8 mouse cellular contexts compared by ENCODE assay signal in the genomic region with DNA sequence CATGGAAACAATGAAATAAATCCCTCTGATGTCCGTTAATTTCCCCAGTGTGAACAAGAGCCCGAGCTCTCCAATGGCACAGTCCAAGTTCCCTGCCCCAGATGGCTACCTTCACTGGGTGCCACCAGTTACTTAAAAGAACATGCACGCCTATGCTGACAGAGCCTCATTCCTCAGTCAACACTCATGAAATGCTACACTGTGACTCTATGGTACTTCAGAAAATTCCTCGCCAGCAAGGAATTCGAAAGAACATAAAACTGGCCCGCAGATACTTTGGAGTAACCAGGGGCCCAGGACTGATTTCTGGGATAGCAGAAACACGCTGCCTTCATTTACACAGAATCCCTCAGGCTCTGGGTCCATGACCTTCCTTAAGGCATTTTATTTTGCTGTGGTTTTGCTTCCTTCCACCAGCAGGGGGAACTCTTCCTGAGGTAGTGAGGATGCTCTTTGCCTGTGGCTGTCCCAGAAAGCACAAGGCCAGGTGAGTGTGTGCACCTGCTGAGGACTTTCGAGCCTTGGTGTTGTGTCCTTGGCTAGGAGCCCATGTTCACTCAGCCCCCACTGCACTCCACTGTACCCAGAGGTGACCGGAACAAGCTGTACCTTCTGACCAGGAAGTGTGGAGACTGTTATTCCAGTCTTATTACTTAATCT.
DNase-seq lines count a peak whose midpoint lies in the region; ATAC-seq lines count a peak whose summit lies in the region.

No protein-coding gene starts in this region.

- ATAC-seq in forebrain, embryonic 11.5 days (replicated peaks; ENCODE audit: low FRiP score), result no peak
- ATAC-seq in intestine, embryonic 14.5 days (replicated peaks; ENCODE audit: low FRiP score, low TSS enrichment, low read depth), result peak; percentile 40; the same call in 1 of the 2 replicates
- ATAC-seq in limb, embryonic 13.5 days (ENCODE audit: low FRiP score, low read depth), result 0 out of 2 replicates have a peak, but pooled peaks have one; percentile 28
- ATAC-seq in stomach, embryonic 15.5 days (ENCODE audit: insufficient read depth, low FRiP score, low read depth), result peak; percentile 80; the same call in 1 of the 2 replicates

- peak; percentile 19 for DNase-seq in gastrocnemius, postnatal 10 days
- no peak for DNase-seq in gastrocnemius, postnatal 4 days (ENCODE audit: low spot score in 2 of 2)
- DNase-seq in c-Kit-positive CD71-negative TER-119-negative erythroid progenitor cells, embryonic 14.5 days (ENCODE audit: low read depth), result peak; percentile 35
- peak; percentile 61 for DNase-seq in forebrain, embryonic 11.5 days (ENCODE audit: low spot score)
- DNase-seq in intestine, embryonic 14.5 days (ENCODE audit: low spot score), result peak; percentile 79
- peak; percentile 31 for DNase-seq in naive thymus-derived CD4-positive, alpha-beta T cell, adult 2 months (ENCODE audit: low read depth)

- 73% methylated on average over 9 of the region's 9 CpGs for WGBS in forebrain, embryonic 11.5 days
- 76% methylated on average over 9 of the region's 9 CpGs for WGBS in intestine, embryonic 14.5 days
- 62% methylated on average over 9 of the region's 9 CpGs for WGBS in limb, embryonic 13.5 days
- 66% methylated on average over 9 of the region's 9 CpGs for WGBS in stomach, embryonic 15.5 days

- H3K4me1 ChIP-seq in forebrain, embryonic 11.5 days (replicated peaks; ENCODE audit: control insufficient read depth, insufficient read depth, low read length), result no peaks in the 10 kb centered on the region
- no peaks in the 10 kb centered on the region for H3K4me1 ChIP-seq in intestine, embryonic 14.5 days (replicated peaks; ENCODE audit: control insufficient read depth, insufficient read depth, low read length)
- H3K4me1 ChIP-seq in limb, embryonic 13.5 days, result no peaks in the 10 kb centered on the region
- no peaks in the 10 kb centered on the region for H3K4me1 ChIP-seq in stomach, embryonic 15.5 days

- H3K27me3 ChIP-seq in forebrain, embryonic 11.5 days (ENCODE audit: control insufficient read depth, insufficient read depth, low read length), result no peaks in the 10 kb centered on the region
- H3K27me3 ChIP-seq in intestine, embryonic 14.5 days (replicated peaks; ENCODE audit: control insufficient read depth, insufficient read depth, low read length), result no peaks in the 10 kb centered on the region
- H3K27me3 ChIP-seq in limb, embryonic 13.5 days, result no peaks in the 10 kb centered on the region
- no peaks in the 10 kb centered on the region for H3K27me3 ChIP-seq in stomach, embryonic 15.5 days (replicated peaks)

- no peak overlapping the region for H3K27ac ChIP-seq in forebrain, embryonic 11.5 days (ENCODE audit: low read depth, low read length)
- no peak overlapping the region for H3K27ac ChIP-seq in intestine, embryonic 14.5 days (ENCODE audit: low read depth)
- no peak overlapping the region for H3K27ac ChIP-seq in limb, embryonic 13.5 days
- no peak overlapping the region for H3K27ac ChIP-seq in stomach, embryonic 15.5 days

- no peak overlapping the region for H3K4me2 ChIP-seq in forebrain, embryonic 11.5 days (ENCODE audit: low read depth, low read length, severe bottlenecking)
- no peak overlapping the region for H3K4me2 ChIP-seq in intestine, embryonic 14.5 days (ENCODE audit: low read length)
- no peak overlapping the region for H3K4me2 ChIP-seq in limb, embryonic 13.5 days (replicated peaks)
- no peak overlapping the region for H3K4me2 ChIP-seq in stomach, embryonic 15.5 days

- no peak overlapping the region for H3K4me3 ChIP-seq in forebrain, embryonic 11.5 days (ENCODE audit: low read depth, low read length)
- H3K4me3 ChIP-seq in intestine, embryonic 14.5 days (ENCODE audit: low read depth, low read length), result no peak overlapping the region
- H3K4me3 ChIP-seq in limb, embryonic 13.5 days, result no peak overlapping the region
- no peak overlapping the region for H3K4me3 ChIP-seq in stomach, embryonic 15.5 days (replicated peaks)

- no peaks in the 10 kb centered on the region for H3K36me3 ChIP-seq in forebrain, embryonic 11.5 days (ENCODE audit: control insufficient read depth, insufficient read depth, low read length)
- peaks cover 14% of the 10 kb centered on the region; the same call in 1 of the 2 replicates for H3K36me3 ChIP-seq in intestine, embryonic 14.5 days (ENCODE audit: control insufficient read depth, insufficient read depth, low read length)
- peaks cover 33% of the 10 kb centered on the region for H3K36me3 ChIP-seq in limb, embryonic 13.5 days
- no peaks in the 10 kb centered on the region for H3K36me3 ChIP-seq in stomach, embryonic 15.5 days

- no peak overlapping the region for H3K9ac ChIP-seq in forebrain, embryonic 11.5 days (ENCODE audit: low read length)
- H3K9ac ChIP-seq in intestine, embryonic 14.5 days (ENCODE audit: low read length), result no peak overlapping the region
- no peak overlapping the region for H3K9ac ChIP-seq in limb, embryonic 13.5 days
- no peak overlapping the region for H3K9ac ChIP-seq in stomach, embryonic 15.5 days

- H3K9me3 ChIP-seq in forebrain, embryonic 11.5 days (ENCODE audit: control insufficient read depth, low read length), result no peaks in the 10 kb centered on the region
- no peaks in the 10 kb centered on the region for H3K9me3 ChIP-seq in intestine, embryonic 14.5 days (ENCODE audit: control insufficient read depth, low read length)
- H3K9me3 ChIP-seq in limb, embryonic 13.5 days, result no peaks in the 10 kb centered on the region
- H3K9me3 ChIP-seq in stomach, embryonic 15.5 days, result no peaks in the 10 kb centered on the region

Comparison
In these comparisons a context has a peak if more than half of its experiments do, and no peak if none do; other contexts are left out.
1. DNase-seq: peak in gastrocnemius, postnatal 10 days (single experiment), c-Kit-positive CD71-negative TER-119-negative erythroid progenitor cells, embryonic 14.5 days (single experiment), forebrain, embryonic 11.5 days (single experiment), intestine, embryonic 14.5 days (single experiment) and naive thymus-derived CD4-positive, alpha-beta T cell, adult 2 months (single experiment); none in gastrocnemius, postnatal 4 days (0 of 2).